Mouse (Mus musculus): ENCODE measurements around the gene Gpi1.
"Not testable (repeated sequence)": the region's sequence is repeated elsewhere in the genome, so short reads cannot be mapped to it uniquely, and the experiment has no call there.

Gene Gpi1

GRCm38 (mm10) chr7:34229153-34229552 is 983 bp downstream of the Gpi1 start:
- peak in 1 of 2 experiments; percentile 22 for DNase-seq

GRCm38 (mm10) chr7:34228641-34229040 is 1.5 kb downstream of the Gpi1 start:
- DNase-seq = no peak

GRCm38 (mm10) chr7:34226846-34227245 is 3.3 kb downstream of the Gpi1 start:
- DNase-seq = no peak

- DNase-seq = peak in 1 of 2 experiments; percentile 43
These were observed 4.0 kb downstream of the Gpi1 start for GRCm38 (mm10) chr7:34226086-34226485.

- DNase-seq = no peak
These were observed 5.8 kb downstream of the Gpi1 start for GRCm38 (mm10) chr7:34224308-34224707.

GRCm38 (mm10) chr7:34222340-34222739 is 7.8 kb downstream of the Gpi1 start:
- DNase-seq = no peak

- DNase-seq = no peak
These were observed 8.4 kb downstream of the Gpi1 start for GRCm38 (mm10) chr7:34221594-34222250.

GRCm38 (mm10) chr7:34218496-34218895 is 11.6 kb downstream of the Gpi1 start:
- no peak for DNase-seq

- DNase-seq = no peak
These were observed 13.7 kb downstream of the Gpi1 start for GRCm38 (mm10) chr7:34216474-34216873.

- no peak for DNase-seq
These were observed 14.7 kb downstream of the Gpi1 start for GRCm38 (mm10) chr7:34215481-34215880.

GRCm38 (mm10) chr7:34214644-34215043 is 15.5 kb downstream of the Gpi1 start:
- DNase-seq = no peak

GRCm38 (mm10) chr7:34213281-34213680 is 16.9 kb downstream of the Gpi1 start:
- DNase-seq = no peak

- no peak for DNase-seq
These were observed 21.9 kb downstream of the Gpi1 start for GRCm38 (mm10) chr7:34208027-34208745.

- no peak for DNase-seq
These were observed 23.8 kb downstream of the Gpi1 start for GRCm38 (mm10) chr7:34206331-34206730.

- DNase-seq = not testable (repeated sequence)
These were observed 28.0 kb downstream of the Gpi1 start for GRCm38 (mm10) chr7:34202147-34202546.

- no peak for DNase-seq
These were observed 29.3 kb downstream of the Gpi1 start for GRCm38 (mm10) chr7:34200829-34201228.

GRCm38 (mm10) chr7:34198346-34198745 is 31.8 kb downstream of the Gpi1 start:
- DNase-seq = peak; percentile 39 to 47

GRCm38 (mm10) chr7:34196132-34197128 is 33.7 kb downstream of the Gpi1 start, which contains the start of gene Pdcd2l:
Pdcd2l (minus strand) TSS chr7:34196661.
- DNase-seq = peak; percentile 96

GRCm38 (mm10) chr7:34195632-34196031 is 34.5 kb downstream of the Gpi1 start:
- no peak for DNase-seq

GRCm38 (mm10) chr7:34192825-34193224 is 37.3 kb downstream of the Gpi1 start:
- no peak for DNase-seq

- DNase-seq = no peak
These were observed 40.7 kb downstream of the Gpi1 start for GRCm38 (mm10) chr7:34189376-34189989.

- no peak for DNase-seq
These were observed 46.3 kb downstream of the Gpi1 start for GRCm38 (mm10) chr7:34183794-34184193.

- DNase-seq = no peak
These were observed 46.8 kb downstream of the Gpi1 start for GRCm38 (mm10) chr7:34183356-34183755.

Data from kidney, postnatal 4 days (tissue).